ENCODE assay signal across 15 mouse cellular contexts in the genomic region with DNA sequence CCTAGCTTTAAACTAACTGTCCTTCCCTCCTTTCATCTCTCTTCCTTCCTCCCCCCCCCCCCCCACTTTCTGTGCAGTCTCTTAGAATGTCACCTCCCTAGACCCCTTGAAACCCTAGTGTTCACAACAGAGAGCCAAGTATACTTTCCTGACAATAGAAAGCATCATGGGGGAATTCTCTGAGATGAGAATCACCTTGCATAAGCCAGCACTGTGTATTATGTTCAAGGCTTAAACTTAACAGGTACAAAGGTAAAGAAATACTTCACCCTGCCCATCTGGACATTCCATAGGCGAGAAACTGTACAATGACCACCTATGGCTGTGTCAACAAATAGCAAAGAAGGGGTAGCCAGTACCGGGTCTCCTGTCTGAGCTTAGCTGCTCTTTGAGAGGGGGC. TPM values are rescaled to one million over a fixed set of nuclear protein-coding genes. Genes with fewer than 3 reads are reported as not detected.
DNase-seq lines count a peak whose midpoint lies in the region; ATAC-seq and TF ChIP-seq lines count a peak whose summit lies in the region.
"Had no signal": no experiment of that assay in that cellular context is flagged by ENCODE, and none has a peak within 500 bp of the region (broad histone marks: within the 10 kb centered on the region; RNA-seq: fewer than 3 reads in every experiment).

No protein-coding gene starts in this region.

- H3K4me1 ChIP-seq in heart, embryonic 10.5 days = peaks cover 26% of the 10 kb centered on the region
- H3K4me1 ChIP-seq in liver, adult 2 months (ENCODE audit: control insufficient read depth, insufficient read depth, low read length) = peaks cover 6% of the 10 kb centered on the region
- H3K4me1 ChIP-seq in heart, postnatal 0 days (ENCODE audit: control insufficient read depth, insufficient read depth) = peaks cover 10% of the 10 kb centered on the region; the same call in 1 of the 2 replicates
- H3K4me1 ChIP-seq in olfactory bulb, adult 2 months (ENCODE audit: control insufficient read depth, insufficient read depth, low read length) = peaks cover 25% of the 10 kb centered on the region
- H3K4me1 ChIP-seq in hindbrain, embryonic 13.5 days (replicated peaks) = peaks cover 17% of the 10 kb centered on the region
- peaks cover 25% of the 10 kb centered on the region for H3K4me1 ChIP-seq in midbrain, embryonic 10.5 days

- no peak for ATAC-seq in heart, postnatal 0 days (ENCODE audit: insufficient read depth, low read depth)
- no peak for ATAC-seq in hindbrain, embryonic 13.5 days (ENCODE audit: low FRiP score)
- ATAC-seq: forebrain, postnatal 0 days had no signal

- TF ChIP-seq EP300 in heart, postnatal 0 days (IDR thresholded peaks at IDR 0.05; ENCODE audit: low read depth) = no peak

- no peak overlapping the region for H3K4me3 ChIP-seq in heart, embryonic 10.5 days
- no peak overlapping the region for H3K4me3 ChIP-seq in liver, adult 2 months (ENCODE audit: insufficient read depth, low read depth, low read length)
- no peak overlapping the region for H3K4me3 ChIP-seq in heart, postnatal 0 days (ENCODE audit: low read depth, low read length)
- H3K4me3 ChIP-seq in olfactory bulb, adult 2 months (ENCODE audit: insufficient read depth, low read depth, low read length) = no peak overlapping the region
- no peak overlapping the region for H3K4me3 ChIP-seq in hindbrain, embryonic 13.5 days
- no peak overlapping the region for H3K4me3 ChIP-seq in midbrain, embryonic 10.5 days
- H3K4me3 ChIP-seq: embryonic facial prominence, embryonic 13.5 days had no signal

- H3K9me3 ChIP-seq in heart, embryonic 10.5 days = no peaks in the 10 kb centered on the region
- no peaks in the 10 kb centered on the region for H3K9me3 ChIP-seq in heart, postnatal 0 days (replicated peaks; ENCODE audit: control insufficient read depth, low read length)
- H3K9me3 ChIP-seq in hindbrain, embryonic 13.5 days = no peaks in the 10 kb centered on the region
- no peaks in the 10 kb centered on the region for H3K9me3 ChIP-seq in midbrain, embryonic 10.5 days (replicated peaks)
- H3K9me3 ChIP-seq: embryonic facial prominence, embryonic 13.5 days; limb, embryonic 13.5 days had no signal

- H3K79me2 ChIP-seq in liver, adult 2 months (ENCODE audit: control insufficient read depth, insufficient read depth, low read length) = peaks cover 4% of the 10 kb centered on the region; the same call in 1 of the 2 replicates

- 67% methylated on average over 2 of the region's 2 CpGs for WGBS in heart, embryonic 10.5 days
- WGBS in liver, adult 2 months = 40% methylated on average over 2 of the region's 2 CpGs
- WGBS in heart, postnatal 0 days = 38% methylated on average over 2 of the region's 2 CpGs
- WGBS in olfactory bulb, adult 2 months = 69% methylated on average over 2 of the region's 2 CpGs
- 60% methylated on average over 2 of the region's 2 CpGs for WGBS in hindbrain, embryonic 13.5 days
- WGBS in midbrain, embryonic 10.5 days = 62% methylated on average over 2 of the region's 2 CpGs

- peaks cover 6% of the 10 kb centered on the region; the same call in 1 of the 2 replicates for H3K36me3 ChIP-seq in heart, embryonic 10.5 days
- H3K36me3 ChIP-seq in liver, adult 2 months (ENCODE audit: control insufficient read depth, insufficient read depth, low read length) = no peaks in the 10 kb centered on the region
- no peaks in the 10 kb centered on the region for H3K36me3 ChIP-seq in heart, postnatal 0 days (replicated peaks; ENCODE audit: control insufficient read depth, insufficient read depth, low read length)
- H3K36me3 ChIP-seq in hindbrain, embryonic 13.5 days = no peaks in the 10 kb centered on the region
- H3K36me3 ChIP-seq in midbrain, embryonic 10.5 days = no peaks in the 10 kb centered on the region
- H3K36me3 ChIP-seq: embryonic facial prominence, embryonic 13.5 days; limb, embryonic 13.5 days had no signal

- 0 out of 2 replicates have a peak overlapping the region, but pooled peaks have one; percentile 59 for H3K27ac ChIP-seq in heart, embryonic 10.5 days
- H3K27ac ChIP-seq in liver, adult 2 months (replicated peaks; ENCODE audit: insufficient read depth, low read depth, low read length) = peak overlapping the region; percentile 30
- peak overlapping the region; percentile 89 for H3K27ac ChIP-seq in heart, postnatal 0 days (ENCODE audit: low read depth)
- 0 out of 2 replicates have a peak overlapping the region, but pooled peaks have one; percentile 12 for H3K27ac ChIP-seq in olfactory bulb, adult 2 months (ENCODE audit: insufficient read depth, low read depth, low read length)
- no peak overlapping the region for H3K27ac ChIP-seq in hindbrain, embryonic 13.5 days
- H3K27ac ChIP-seq in midbrain, embryonic 10.5 days (replicated peaks) = no peak overlapping the region
- H3K27ac ChIP-seq: embryonic facial prominence, embryonic 13.5 days; limb, embryonic 13.5 days had no signal

- no peak overlapping the region; the same call in 1 of the 2 replicates for H3K9ac ChIP-seq in liver, adult 2 months (ENCODE audit: low read depth, low read length)
- no peak overlapping the region; the same call in 1 of the 2 replicates for H3K9ac ChIP-seq in heart, postnatal 0 days (replicated peaks; ENCODE audit: low read depth, low read length)
- H3K9ac ChIP-seq in hindbrain, embryonic 13.5 days = no peak overlapping the region
- H3K9ac ChIP-seq: forebrain, postnatal 0 days had no signal

- H3K4me2 ChIP-seq in heart, postnatal 0 days (ENCODE audit: low read depth, low read length) = peak overlapping the region; percentile 54
- no peak overlapping the region for H3K4me2 ChIP-seq in hindbrain, embryonic 13.5 days

- H3K27me3 ChIP-seq in heart, embryonic 10.5 days (ENCODE audit: insufficient read depth, poor library complexity, severe bottlenecking) = peaks cover 47% of the 10 kb centered on the region
- H3K27me3 ChIP-seq in liver, adult 2 months (ENCODE audit: control insufficient read depth, insufficient read depth, low read length) = no peaks in the 10 kb centered on the region
- peaks cover 31% of the 10 kb centered on the region for H3K27me3 ChIP-seq in heart, postnatal 0 days (ENCODE audit: control insufficient read depth, insufficient read depth, low read length)
- peaks cover 52% of the 10 kb centered on the region for H3K27me3 ChIP-seq in hindbrain, embryonic 13.5 days
- H3K27me3 ChIP-seq in midbrain, embryonic 10.5 days (ENCODE audit: low read depth, poor library complexity, severe bottlenecking) = peaks cover 44% of the 10 kb centered on the region

- intact Hi-C loops in heart, postnatal 25 days (cut with DNase I) = loop anchor here (2.0 kb wide), 1 partner anchor 35 kb away; no protein-coding TSS in a partner anchor

- peak; percentile 38 for DNase-seq in heart, embryonic 10.5 days (ENCODE audit: low spot score)
- DNase-seq in heart, postnatal 25 days (ENCODE audit: low spot score) = no peak
- DNase-seq in liver, adult 2 months (ENCODE audit: extremely low read depth, low read depth, low spot score) = no peak
- no peak for DNase-seq in liver
- no peak for DNase-seq in heart, postnatal 0 days (ENCODE audit: low spot score)
- DNase-seq in midbrain, embryonic 10.5 days (ENCODE audit: low spot score) = no peak
- DNase-seq: cerebellum, postnatal 14 days; forebrain, postnatal 0 days had no signal

- TF ChIP-seq CTCF in liver, adult 2 months (IDR thresholded peaks at IDR 0.05; ENCODE audit: low read depth, low read length) = no peak
- TF ChIP-seq CTCF in heart, postnatal 0 days (IDR thresholded peaks at IDR 0.05; ENCODE audit: low read depth) = no peak
- TF ChIP-seq CTCF in olfactory bulb, adult 2 months (IDR thresholded peaks at IDR 0.05; ENCODE audit: insufficient read depth, low read depth, low read length) = no peak

- no peak for TF ChIP-seq POLR2A in liver, adult 2 months (IDR thresholded peaks at IDR 0.05; ENCODE audit: extremely low read depth, insufficient read depth, low read length)
- TF ChIP-seq POLR2A in olfactory bulb, adult 2 months (IDR thresholded peaks at IDR 0.05; ENCODE audit: insufficient read depth, low read depth, low read length) = no peak

RNA-seq across cellular contexts. Expression of a gene that starts 0.5 kb away (rescaled TPM):
- polyA plus RNA-seq in heart, embryonic 10.5 days (2016; fragmentation: Nextera tagmentation; extraction: Ambion mirVana) = 2.7 and 4.0 TPM in 2 replicates
- 1 to 10 TPM; 6.1 to 6.8 TPM for total RNA-seq in heart, postnatal 25 days (2021)
- total RNA-seq in liver, adult 2 months (2014; rRNA removed) = 1.2 and 3.3 TPM in 2 replicates
- polyA plus RNA-seq in liver, adult 2 months (2012; rRNA removed) = 2.8 and 3.3 TPM in 2 replicates
- total RNA-seq in heart, postnatal 0 days (2014; rRNA removed; ENCODE audit: low replicate concordance) = 8.4 and 46.7 TPM in 2 replicates
- 8.4 and 12.2 TPM in 2 replicates for polyA plus RNA-seq in heart, postnatal 0 days (2015; fragmentation: Nextera tagmentation; extraction: Ambion mirVana)
- not detected in 2 replicates for polyA plus RNA-seq in olfactory bulb, adult 2 months (2012; ENCODE audit: insufficient read depth, insufficient read length, low replicate concordance, missing spikeins)
- polyA plus RNA-seq in hindbrain, embryonic 13.5 days (2015; fragmentation: Nextera tagmentation; extraction: Ambion mirVana) = 1.8 and 1.9 TPM in 2 replicates
- polyA plus RNA-seq in midbrain, embryonic 10.5 days (2016; fragmentation: Nextera tagmentation; extraction: Ambion mirVana) = 0.96 and 1.0 TPM in 2 replicates
- polyA plus RNA-seq: C2C12 had no signal

RNA-seq across cellular contexts. Expression of a gene that starts 6.6 kb away (rescaled TPM):
- polyA plus RNA-seq in heart, embryonic 10.5 days (2016; fragmentation: Nextera tagmentation; extraction: Ambion mirVana) = 14.6 and 19.0 TPM in 2 replicates
- total RNA-seq in heart, postnatal 25 days (2021) = 1 to 10 TPM; 8.5 to 9.8 TPM
- total RNA-seq in liver, adult 2 months (2014; rRNA removed) = 4.1 and 5.0 TPM in 2 replicates
- 2.5 TPM in 2 replicates for polyA plus RNA-seq in liver, adult 2 months (2012; rRNA removed)
- total RNA-seq in heart, postnatal 0 days (2014; rRNA removed; ENCODE audit: low replicate concordance) = 14.5 and 19.7 TPM in 2 replicates
- polyA plus RNA-seq in heart, postnatal 0 days (2015; fragmentation: Nextera tagmentation; extraction: Ambion mirVana) = 22.7 and 23.1 TPM in 2 replicates
- polyA plus RNA-seq in olfactory bulb, adult 2 months (2012; ENCODE audit: insufficient read depth, insufficient read length, low replicate concordance, missing spikeins) = not detected in 2 replicates
- 5.9 and 7.3 TPM in 2 replicates for polyA plus RNA-seq in hindbrain, embryonic 13.5 days (2015; fragmentation: Nextera tagmentation; extraction: Ambion mirVana)
- polyA plus RNA-seq in midbrain, embryonic 10.5 days (2016; fragmentation: Nextera tagmentation; extraction: Ambion mirVana) = 4.6 and 5.7 TPM in 2 replicates
- polyA plus RNA-seq: C2C12 had no signal

RNA-seq across cellular contexts. Expression of a gene that starts 25.2 kb away (rescaled TPM):
- polyA plus RNA-seq in heart, embryonic 10.5 days (2016; fragmentation: Nextera tagmentation; extraction: Ambion mirVana) = 0.11 TPM in 1 of 2 replicates, not detected in the other
- total RNA-seq in heart, postnatal 25 days (2021) = under 1 TPM; 0.50 to 0.88 TPM
- 1.7 and 1.9 TPM in 2 replicates for total RNA-seq in liver, adult 2 months (2014; rRNA removed)
- 1.5 and 3.1 TPM in 2 replicates for polyA plus RNA-seq in liver, adult 2 months (2012; rRNA removed)
- not detected in 2 replicates for total RNA-seq in heart, postnatal 0 days (2014; rRNA removed; ENCODE audit: low replicate concordance)
- polyA plus RNA-seq in heart, postnatal 0 days (2015; fragmentation: Nextera tagmentation; extraction: Ambion mirVana) = 0.08 TPM in 1 of 2 replicates, not detected in the other
- polyA plus RNA-seq in olfactory bulb, adult 2 months (2012; ENCODE audit: insufficient read depth, insufficient read length, low replicate concordance, missing spikeins) = not detected in 2 replicates
- not detected in 2 replicates for polyA plus RNA-seq in hindbrain, embryonic 13.5 days (2015; fragmentation: Nextera tagmentation; extraction: Ambion mirVana)
- polyA plus RNA-seq in midbrain, embryonic 10.5 days (2016; fragmentation: Nextera tagmentation; extraction: Ambion mirVana) = not detected in 2 replicates
- total RNA-seq: forebrain, postnatal 0 days; layer of hippocampus, postnatal 25 days had no signal
- polyA plus RNA-seq: C2C12; embryonic facial prominence, embryonic 13.5 days; forebrain, postnatal 0 days; limb, embryonic 13.5 days had no signal

RNA-seq across cellular contexts. Expression of a gene that starts 27.1 kb away (rescaled TPM):
- polyA plus RNA-seq in heart, embryonic 10.5 days (2016; fragmentation: Nextera tagmentation; extraction: Ambion mirVana) = not detected in 2 replicates
- total RNA-seq in heart, postnatal 25 days (2021) = under 1 TPM in 1 of 2 experiments, not detected in 1; 0.39 TPM
- 0.37 and 0.47 TPM in 2 replicates for total RNA-seq in liver, adult 2 months (2014; rRNA removed)
- 0.19 and 0.35 TPM in 2 replicates for polyA plus RNA-seq in liver, adult 2 months (2012; rRNA removed)
- not detected in 2 replicates for total RNA-seq in heart, postnatal 0 days (2014; rRNA removed; ENCODE audit: low replicate concordance)
- polyA plus RNA-seq in heart, postnatal 0 days (2015; fragmentation: Nextera tagmentation; extraction: Ambion mirVana) = not detected in 2 replicates
- polyA plus RNA-seq in olfactory bulb, adult 2 months (2012; ENCODE audit: insufficient read depth, insufficient read length, low replicate concordance, missing spikeins) = not detected in 2 replicates
- not detected in 2 replicates for polyA plus RNA-seq in hindbrain, embryonic 13.5 days (2015; fragmentation: Nextera tagmentation; extraction: Ambion mirVana)
- polyA plus RNA-seq in midbrain, embryonic 10.5 days (2016; fragmentation: Nextera tagmentation; extraction: Ambion mirVana) = not detected in 2 replicates
- total RNA-seq: forebrain, postnatal 0 days; gastrocnemius, postnatal 4 days; layer of hippocampus, postnatal 25 days had no signal
- polyA plus RNA-seq: C2C12; embryonic facial prominence, embryonic 13.5 days; forebrain, postnatal 0 days; limb, embryonic 13.5 days had no signal

RNA-seq across cellular contexts. Expression of a gene that starts 27.1 kb away (rescaled TPM):
- 1.9 and 2.5 TPM in 2 replicates for polyA plus RNA-seq in heart, embryonic 10.5 days (2016; fragmentation: Nextera tagmentation; extraction: Ambion mirVana)
- 1 to 10 TPM; 1.8 to 5.3 TPM for total RNA-seq in heart, postnatal 25 days (2021)
- total RNA-seq in liver, adult 2 months (2014; rRNA removed) = not detected in 2 replicates
- not detected in 2 replicates for polyA plus RNA-seq in liver, adult 2 months (2012; rRNA removed)
- not detected in 2 replicates for total RNA-seq in heart, postnatal 0 days (2014; rRNA removed; ENCODE audit: low replicate concordance)
- polyA plus RNA-seq in heart, postnatal 0 days (2015; fragmentation: Nextera tagmentation; extraction: Ambion mirVana) = 3.0 and 4.1 TPM in 2 replicates
- not detected in 2 replicates for polyA plus RNA-seq in olfactory bulb, adult 2 months (2012; ENCODE audit: insufficient read depth, insufficient read length, low replicate concordance, missing spikeins)
- polyA plus RNA-seq in hindbrain, embryonic 13.5 days (2015; fragmentation: Nextera tagmentation; extraction: Ambion mirVana) = 0.79 TPM in 1 of 2 replicates, not detected in the other
- polyA plus RNA-seq in midbrain, embryonic 10.5 days (2016; fragmentation: Nextera tagmentation; extraction: Ambion mirVana) = 0.49 and 1.2 TPM in 2 replicates
- total RNA-seq: forebrain, postnatal 0 days had no signal
- polyA plus RNA-seq: C2C12; forebrain, postnatal 0 days had no signal

Comparison
In these comparisons a context has a peak if more than half of its experiments do, and no peak if none do; other contexts are left out.
1. H3K27ac ChIP-seq: peak in heart, embryonic 10.5 days (single experiment), liver, adult 2 months (single experiment), heart, postnatal 0 days (single experiment) and olfactory bulb, adult 2 months (single experiment); none in hindbrain, embryonic 13.5 days (single experiment) and midbrain, embryonic 10.5 days (single experiment).